Mouse (Mus musculus): Measurements from ENCODE around the gene Litaf.

Gene Litaf

GRCm38 (mm10) chr16:11066029-11066832 lies at the start of gene Litaf:
Litaf (minus strand) TSS chr16:11066157.
- DNase-seq: peak; percentile 99

GRCm38 (mm10) chr16:11109198-11109740 lies 43.3 kb upstream of the Litaf start:
- DNase-seq: no peak

- DNase-seq: no peak
These were observed 38.9 kb upstream of the Litaf start for GRCm38 (mm10) chr16:11104905-11105304.

GRCm38 (mm10) chr16:11097301-11097700 lies 31.3 kb upstream of the Litaf start:
- no peak for DNase-seq

- DNase-seq: no peak
These were observed 27.9 kb upstream of the Litaf start for GRCm38 (mm10) chr16:11093717-11094386.

- DNase-seq: no peak
These were observed 26.6 kb upstream of the Litaf start for GRCm38 (mm10) chr16:11092523-11092922.

DNA sequence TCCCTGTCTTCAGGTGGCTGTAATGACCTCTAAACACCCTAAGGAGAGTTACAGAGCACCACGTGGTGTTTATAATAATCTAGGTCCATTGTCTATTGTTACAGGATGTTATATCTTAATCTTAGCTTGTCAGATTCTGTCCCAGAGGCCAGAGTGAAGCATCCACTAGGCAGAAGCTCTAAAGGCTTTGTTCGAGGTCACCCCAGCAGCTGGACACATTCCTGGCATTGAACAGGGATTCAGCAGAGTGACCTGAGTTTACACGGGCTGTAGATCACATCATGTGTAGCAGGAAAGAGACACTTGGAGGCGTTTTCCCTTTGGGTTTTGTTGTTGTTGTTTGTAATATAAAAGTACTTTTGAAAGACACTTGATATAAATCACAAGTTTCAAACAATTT lies 26.1 kb upstream of the Litaf start:
- DNase-seq: no peak

GRCm38 (mm10) chr16:11090836-11091570 lies 25.0 kb upstream of the Litaf start:
- no peak for DNase-seq

GRCm38 (mm10) chr16:11086856-11087588 lies 21.1 kb upstream of the Litaf start:
- no peak for DNase-seq

- DNase-seq: no peak
These were observed 20.3 kb upstream of the Litaf start for GRCm38 (mm10) chr16:11086299-11086698.

DNA sequence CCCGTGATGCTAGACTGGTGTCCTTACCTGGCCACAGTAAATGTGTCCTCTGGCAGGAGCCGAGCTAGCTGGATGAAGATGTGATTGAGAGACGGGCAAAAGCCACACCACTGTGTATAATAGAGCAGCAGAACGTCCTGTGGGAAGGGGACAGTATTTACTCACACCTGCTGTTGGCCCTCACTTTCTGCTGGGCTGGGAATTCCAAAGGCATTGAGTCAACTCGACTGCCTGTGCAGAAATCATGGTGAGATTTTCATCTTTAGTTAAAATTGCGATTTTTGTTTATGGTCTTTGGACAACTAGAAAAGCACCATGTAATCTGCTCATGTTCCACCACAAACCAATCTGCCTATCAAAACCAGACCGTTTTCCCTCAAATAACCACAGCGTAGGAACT lies 18.2 kb upstream of the Litaf start:
- no peak for DNase-seq

- DNase-seq: no peak
These were observed 12.4 kb upstream of the Litaf start for GRCm38 (mm10) chr16:11078216-11078869.

GRCm38 (mm10) chr16:11077601-11078201 lies 11.7 kb upstream of the Litaf start:
- no peak for DNase-seq

DNA sequence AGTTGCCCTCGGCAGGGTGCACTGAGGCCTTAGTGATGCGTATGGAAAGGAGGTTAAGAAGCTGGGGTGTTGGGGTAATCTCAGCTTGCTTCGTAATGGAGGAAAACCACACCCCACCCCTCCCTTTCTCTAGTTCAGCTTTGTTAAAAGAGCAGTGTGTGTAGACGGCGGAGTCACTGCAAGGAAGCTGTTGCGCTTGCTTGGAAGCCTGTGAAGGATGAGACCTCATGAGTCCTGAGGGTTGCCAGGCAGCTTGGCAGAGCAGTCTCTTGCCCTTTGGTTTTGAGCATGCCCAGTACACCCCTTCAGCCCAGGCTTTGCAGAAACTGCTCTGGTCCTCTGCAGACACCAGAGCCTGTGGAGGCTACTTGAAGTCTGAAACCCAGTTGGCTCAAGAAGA lies 7.1 kb upstream of the Litaf start:
- no peak for DNase-seq

DNA sequence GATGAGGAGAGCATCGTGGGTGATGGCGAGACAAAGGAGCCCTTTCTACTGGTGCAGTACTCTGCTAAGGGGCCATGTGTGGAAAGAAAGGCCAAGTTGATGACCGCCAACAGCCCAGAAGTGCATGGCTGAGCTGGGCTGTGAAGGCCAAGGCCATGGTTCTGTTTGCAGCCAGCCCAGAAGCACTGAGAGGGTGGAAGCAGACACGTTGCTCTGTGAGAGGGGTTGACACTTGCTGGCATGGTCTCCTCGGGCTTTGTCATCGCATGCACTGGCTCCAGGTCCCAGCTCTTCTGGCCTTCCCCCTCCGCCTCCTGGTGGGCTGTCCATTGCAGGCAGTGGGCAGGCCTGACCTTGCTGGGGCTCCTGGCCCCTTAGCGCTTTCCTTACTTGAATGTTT lies 6.5 kb upstream of the Litaf start:
- DNase-seq: no peak

DNA sequence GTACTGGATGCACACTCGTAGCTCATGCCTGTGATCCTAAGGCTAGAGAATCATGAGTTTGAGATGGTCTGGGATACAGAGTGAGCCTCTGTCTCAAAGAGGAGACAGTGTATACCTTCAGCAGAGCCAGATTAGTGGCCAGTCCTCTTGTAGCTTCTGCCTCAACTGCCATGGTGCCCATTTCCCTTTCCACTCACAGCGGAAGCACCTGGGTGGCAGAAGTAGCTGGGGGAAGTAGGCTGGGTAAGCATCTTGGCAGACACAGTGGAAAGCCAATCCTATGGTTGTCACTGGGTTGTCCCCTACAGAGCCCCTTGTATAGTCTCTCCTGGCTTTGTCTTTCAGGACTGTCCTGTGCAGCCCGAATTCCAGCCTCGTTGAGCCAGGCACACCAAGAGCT lies 5.9 kb upstream of the Litaf start:
- DNase-seq: no peak

GRCm38 (mm10) chr16:11071176-11071575 lies 5.2 kb upstream of the Litaf start:
- DNase-seq: no peak

DNA sequence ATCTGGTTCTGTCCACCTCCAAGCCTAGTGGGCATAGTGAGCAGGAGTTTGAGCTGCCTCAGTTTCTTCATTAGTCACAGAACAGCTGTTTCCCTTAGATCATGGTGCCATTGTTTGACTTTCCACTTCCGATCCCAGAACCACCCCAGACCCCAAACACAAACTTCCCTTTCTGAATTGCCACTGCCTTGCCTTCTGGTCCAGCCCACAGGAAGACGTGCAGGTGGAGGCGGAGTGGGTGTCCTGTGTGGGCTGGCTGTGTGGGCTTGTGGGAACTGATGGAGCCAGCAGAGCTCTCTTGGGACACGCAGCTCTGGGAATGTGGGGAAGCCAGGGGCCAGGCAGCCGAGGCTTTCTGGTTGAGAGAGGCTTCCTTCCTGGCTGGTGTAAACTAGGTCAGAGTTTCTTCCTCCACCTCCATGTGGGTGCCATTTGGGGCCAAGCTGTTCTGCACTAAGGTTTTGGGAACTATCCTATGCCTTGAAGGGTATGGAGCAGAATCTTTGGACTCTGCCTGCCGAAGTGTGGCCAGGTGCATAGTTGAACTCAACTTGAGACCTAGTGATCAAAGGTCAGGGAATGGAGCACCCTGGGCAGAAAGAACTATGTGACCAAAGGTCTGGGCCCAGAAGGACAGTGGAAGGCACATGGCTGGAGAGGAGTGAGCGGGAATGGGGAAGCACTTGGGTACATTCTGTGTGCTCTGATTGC lies 3.9 kb upstream of the Litaf start:
- no peak for DNase-seq

- no peak for DNase-seq
These were observed 3.3 kb upstream of the Litaf start for GRCm38 (mm10) chr16:11069271-11069670.

DNA sequence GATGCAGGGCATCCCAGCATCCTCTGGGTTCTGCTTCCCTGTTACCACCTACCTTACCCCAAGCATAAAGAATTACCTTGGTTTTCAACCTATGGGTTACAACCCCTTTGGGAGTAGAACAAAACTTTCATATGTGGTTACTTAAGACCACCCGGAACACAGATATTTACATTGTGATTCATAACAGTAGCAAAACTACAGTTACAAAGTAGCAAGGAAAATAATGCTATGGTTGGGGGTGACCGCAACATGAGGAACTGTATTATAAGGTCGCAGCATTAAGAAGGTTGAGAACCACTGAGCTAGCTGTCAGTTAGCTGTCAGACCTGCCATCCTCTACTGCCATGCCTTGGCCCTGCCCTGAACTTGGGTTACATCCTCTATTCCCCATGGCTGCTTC lies 2.7 kb upstream of the Litaf start:
- no peak for DNase-seq

DNA sequence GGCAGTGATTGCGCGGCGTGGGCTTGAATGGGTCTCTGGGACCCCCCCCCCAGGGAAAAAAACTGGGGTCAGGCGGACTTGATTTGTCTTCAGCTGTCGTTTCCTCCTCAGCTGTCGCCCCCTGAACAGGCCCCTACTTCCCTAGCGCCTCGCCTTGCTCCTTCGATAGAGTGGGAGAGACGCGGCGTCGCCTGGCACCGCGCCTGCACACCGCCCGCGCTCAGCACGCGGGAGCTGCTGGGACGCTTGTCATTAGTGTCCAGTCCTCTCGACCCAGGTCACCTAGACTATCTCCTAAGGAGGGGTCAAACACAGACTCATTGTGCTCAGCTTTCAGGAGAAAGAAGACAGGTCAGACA lies 855 bp upstream of the Litaf start:
- DNase-seq: peak; percentile 63
